Mouse (Mus musculus) small intestine, adult 2 months (tissue): ENCODE results near the gene Slc1a2.

Source experiments
- CTCF ChIP-seq: fragments of 200-500 bp; IDR thresholded peaks from 2 replicates; pipeline ENCODE4 v1.5.1; 2012; ENCODE audit warnings: low read depth, mild to moderate bottlenecking, control low read depth, inconsistent platforms, low read length, moderate library complexity, mixed read lengths; ENCODE audit not compliant: insufficient replicate concordance, insufficient read length; ENCODE audit errors: extremely low read depth
- POLR2A ChIP-seq: fragments of 200-500 bp; IDR thresholded peaks from 2 replicates; pipeline ENCODE4 v1.6.1; 2012; ENCODE audit warnings: low read depth, mild to moderate bottlenecking, control low read depth, inconsistent platforms, low read length, moderate library complexity

- TF ChIP-seq CTCF = no peak
- TF ChIP-seq POLR2A = no peak
These were observed 432 bp downstream of the Slc1a2 start for GRCm38 (mm10) chr2:102658661-102659520.
